Mouse (Mus musculus) thymus, adult 2 months (tissue): ENCODE measurements at regions not wholly inside any gene's neighbourhood (a gene's known extent, or its start where the extent isn't known, plus 50 kb on each side); places are given as distances from the start of the nearest gene placed in this dataset.

Experiments
- CTCF ChIP-seq: fragments of 200-500 bp; IDR thresholded peaks from 2 replicates; pipeline ENCODE4 v1.5.1; 2012; ENCODE audit warnings: mild to moderate bottlenecking, control low read depth, low read length, moderate library complexity, borderline replicate concordance; ENCODE audit not compliant: control insufficient read depth, poor library complexity, insufficient read depth; ENCODE audit errors: extremely low read depth
- POLR2A ChIP-seq: fragments of 200-500 bp; IDR thresholded peaks from 2 replicates; pipeline ENCODE4 v1.6.1; 2012; ENCODE audit warnings: mild to moderate bottlenecking, low read length, control low read depth, moderate library complexity; ENCODE audit not compliant: control insufficient read depth, poor library complexity, insufficient read depth; ENCODE audit errors: extremely low read depth

GRCm38 (mm10) chr2:174917975-174918374, 92.1 kb upstream of the Gm14444 start:
- TF ChIP-seq CTCF = no peak
- TF ChIP-seq POLR2A = no peak
